ENCODE assay signal across 8 mouse cellular contexts in the genomic region with DNA sequence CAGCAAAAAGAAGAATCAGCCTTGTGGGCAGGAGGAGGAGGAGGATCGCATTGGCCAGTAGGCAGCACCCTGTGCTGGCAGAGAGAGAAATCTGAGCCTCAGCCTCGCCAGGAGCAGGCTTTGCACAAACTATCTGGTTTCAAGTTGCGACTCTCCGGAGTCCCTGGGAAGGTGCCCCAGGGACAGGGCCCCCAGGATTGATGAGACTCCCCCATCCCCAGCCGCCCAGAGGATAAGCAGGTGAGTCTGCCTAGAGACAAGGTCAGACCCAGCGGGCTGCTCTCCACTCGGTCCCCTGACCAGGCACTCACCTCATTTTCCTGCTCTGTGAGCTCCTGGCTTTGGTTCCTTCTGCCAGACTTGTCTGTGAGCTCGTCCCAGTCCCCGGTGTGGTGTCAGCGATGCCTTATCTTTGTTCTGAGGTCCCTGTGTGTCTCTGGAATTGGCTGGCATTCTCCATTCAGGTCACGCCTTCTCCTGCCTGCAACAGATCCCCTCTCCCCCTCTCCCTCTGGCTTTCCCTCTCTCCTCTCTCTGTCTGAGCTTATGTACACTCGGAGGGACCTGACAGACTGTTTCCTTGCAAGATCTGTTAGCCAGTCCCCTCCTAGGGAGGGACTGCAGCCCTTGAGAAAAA. TPM values are rescaled to one million over a fixed set of nuclear protein-coding genes. Genes with fewer than 3 reads are reported as not detected.
DNase-seq lines count a peak whose midpoint lies in the region; ATAC-seq and TF ChIP-seq lines count a peak whose summit lies in the region.

TSS of gene Rtp4 (plus strand) at position 57 of the 637 bp plus-strand sequence.
TSS of gene Masp1 (minus strand) at position 581 of the 637 bp plus-strand sequence.

- H3K27ac ChIP-seq in embryonic fibroblast, embryonic 13.5 days (ENCODE audit: insufficient read depth, low read length) = peak within 1 kb of the TSS; percentile 28
- peak within 1 kb of the TSS; percentile 89 for H3K27ac ChIP-seq in hindbrain, embryonic 10.5 days
- H3K27ac ChIP-seq in liver, embryonic 13.5 days = peak within 1 kb of the TSS; percentile 71

- peak within 1 kb of the TSS; percentile 49 for H3K4me2 ChIP-seq in liver, embryonic 13.5 days

- peak within 1 kb of the TSS; percentile 66 for H3K9ac ChIP-seq in liver, embryonic 13.5 days

- no peak for TF ChIP-seq CTCF in embryonic fibroblast, embryonic 13.5 days (IDR thresholded peaks at IDR 0.05; ENCODE audit: borderline replicate concordance, insufficient read depth, low read length)

- peaks cover 4% of the 10 kb centered on the region; the same call in 1 of the 2 replicates for H3K27me3 ChIP-seq in erythroblast, embryonic 14.5 days (ENCODE audit: control insufficient read depth)
- peaks cover 20% of the 10 kb centered on the region; the same call in 1 of the 2 replicates for H3K27me3 ChIP-seq in hindbrain, embryonic 10.5 days (ENCODE audit: insufficient read depth, poor library complexity, severe bottlenecking)
- H3K27me3 ChIP-seq in liver, embryonic 13.5 days = no peaks in the 10 kb centered on the region; the same call in 1 of the 2 replicates

- no peaks in the 10 kb centered on the region for H3K9me3 ChIP-seq in erythroblast, embryonic 14.5 days (ENCODE audit: control insufficient read depth, low read length)
- H3K9me3 ChIP-seq in hindbrain, embryonic 10.5 days = no peaks in the 10 kb centered on the region
- H3K9me3 ChIP-seq in liver, embryonic 13.5 days (replicated peaks) = no peaks in the 10 kb centered on the region

- no peak for ATAC-seq in erythroblast, adult 5-6 weeks (replicated peaks; ENCODE audit: low FRiP score, poor library complexity, severe bottlenecking)
- peak; percentile 49; the same call in 1 of the 2 replicates for ATAC-seq in liver, embryonic 13.5 days (ENCODE audit: low read depth)

- no peaks in the 10 kb centered on the region for H3K36me3 ChIP-seq in erythroblast, embryonic 14.5 days (ENCODE audit: control insufficient read depth)
- no peaks in the 10 kb centered on the region for H3K36me3 ChIP-seq in hindbrain, embryonic 10.5 days
- H3K36me3 ChIP-seq in liver, embryonic 13.5 days = no peaks in the 10 kb centered on the region

- H3K4me3 ChIP-seq in erythroblast, embryonic 14.5 days (replicated peaks) = peak within 1 kb of the TSS; percentile 46
- peak within 1 kb of the TSS; percentile 55 for H3K4me3 ChIP-seq in embryonic fibroblast, embryonic 13.5 days (ENCODE audit: insufficient read depth, low read length)
- H3K4me3 ChIP-seq in hindbrain, embryonic 10.5 days = peak within 1 kb of the TSS; percentile 56
- H3K4me3 ChIP-seq in liver, embryonic 13.5 days (replicated peaks) = peak within 1 kb of the TSS; percentile 50

- TF ChIP-seq POLR2A in embryonic fibroblast, embryonic 13.5 days (IDR thresholded peaks at IDR 0.05; ENCODE audit: low read depth, low read length) = peak; percentile 48; the same call in 1 of the 2 replicates

- WGBS in hindbrain, embryonic 10.5 days = 1% methylated on average over 12 of the region's 12 CpGs
- WGBS in liver, embryonic 13.5 days (ENCODE audit: insufficient replicate concordance) = 6% methylated on average over 12 of the region's 12 CpGs

- DNase-seq in NIH3T3 (ENCODE audit: low read depth) = peak; percentile 63
- DNase-seq in hindbrain, embryonic 10.5 days (ENCODE audit: low spot score) = peak; percentile 46
- DNase-seq in liver, embryonic 13.5 days = no peak
- DNase-seq in right cerebral cortex, postnatal 25 days = peak; percentile 57
- DNase-seq in urinary bladder, adult 18-20 months (ENCODE audit: low spot score in 2 of 2) = no peak

- H3K4me1 ChIP-seq in erythroblast, embryonic 14.5 days (ENCODE audit: control insufficient read depth) = no peaks in the 10 kb centered on the region
- peaks cover 29% of the 10 kb centered on the region for H3K4me1 ChIP-seq in embryonic fibroblast, embryonic 13.5 days (ENCODE audit: control insufficient read depth, insufficient read depth, low read length)
- H3K4me1 ChIP-seq in hindbrain, embryonic 10.5 days (replicated peaks) = peaks cover 40% of the 10 kb centered on the region
- peaks cover 28% of the 10 kb centered on the region for H3K4me1 ChIP-seq in liver, embryonic 13.5 days (replicated peaks)

RNA-seq across cellular contexts. Expression of gene Rtp4, which starts in this region (rescaled TPM):
- 0.02 TPM in 1 of 2 replicates, not detected in the other for polyA plus RNA-seq in erythroblast, embryonic 14.5 days (2012)
- total RNA-seq in erythroblast, adult 5-6 weeks (2015; ENCODE audit: low replicate concordance) = 24.9 and 40.5 TPM in 2 replicates
- 7.9 and 8.9 TPM in 2 replicates for total RNA-seq in erythroblast, adult 5-6 weeks (2017; ENCODE audit: low replicate concordance)
- 13.3 and 17.4 TPM in 2 replicates for polyA plus RNA-seq in embryonic fibroblast, embryonic 13.5 days (2011; ENCODE audit: insufficient read length, low read depth, missing spikeins)
- 1.2 and 1.5 TPM in 2 replicates for polyA plus RNA-seq in hindbrain, embryonic 10.5 days (2016; fragmentation: Nextera tagmentation; extraction: Ambion mirVana)
- 6.5 and 6.7 TPM in 2 replicates for polyA plus RNA-seq in liver, embryonic 13.5 days (2015; fragmentation: Nextera tagmentation; extraction: Ambion mirVana)

RNA-seq across cellular contexts. Expression of gene Masp1, which starts in this region (rescaled TPM):
- not detected in 2 replicates for polyA plus RNA-seq in erythroblast, embryonic 14.5 days (2012)
- total RNA-seq in erythroblast, adult 5-6 weeks (2015; ENCODE audit: low replicate concordance) = not detected in 2 replicates
- not detected in 2 replicates for total RNA-seq in erythroblast, adult 5-6 weeks (2017; ENCODE audit: low replicate concordance)
- 46.1 and 75.1 TPM in 2 replicates for polyA plus RNA-seq in embryonic fibroblast, embryonic 13.5 days (2011; ENCODE audit: insufficient read length, low read depth, missing spikeins)
- polyA plus RNA-seq in hindbrain, embryonic 10.5 days (2016; fragmentation: Nextera tagmentation; extraction: Ambion mirVana) = 6.2 and 19.2 TPM in 2 replicates
- 14.3 and 17.8 TPM in 2 replicates for polyA plus RNA-seq in liver, embryonic 13.5 days (2015; fragmentation: Nextera tagmentation; extraction: Ambion mirVana)

Comparison
In these comparisons a context has a peak if more than half of its experiments do, and no peak if none do; other contexts are left out.
1. DNase-seq: peak in NIH3T3 (single experiment), hindbrain, embryonic 10.5 days (single experiment) and right cerebral cortex, postnatal 25 days (single experiment); none in liver, embryonic 13.5 days (single experiment) and urinary bladder, adult 18-20 months (0 of 2).
2. H3K27ac ChIP-seq: peak in every context shown above with its lines; median percentile 89 in hindbrain, embryonic 10.5 days; 71 in liver, embryonic 13.5 days; 28 in embryonic fibroblast, embryonic 13.5 days.
3. Peak in every context shown above with its lines, with median percentiles within 50 percentile points of each other: H3K4me3 ChIP-seq.